Mouse (Mus musculus): ENCODE results near the gene Ralgapa2.

DNA sequence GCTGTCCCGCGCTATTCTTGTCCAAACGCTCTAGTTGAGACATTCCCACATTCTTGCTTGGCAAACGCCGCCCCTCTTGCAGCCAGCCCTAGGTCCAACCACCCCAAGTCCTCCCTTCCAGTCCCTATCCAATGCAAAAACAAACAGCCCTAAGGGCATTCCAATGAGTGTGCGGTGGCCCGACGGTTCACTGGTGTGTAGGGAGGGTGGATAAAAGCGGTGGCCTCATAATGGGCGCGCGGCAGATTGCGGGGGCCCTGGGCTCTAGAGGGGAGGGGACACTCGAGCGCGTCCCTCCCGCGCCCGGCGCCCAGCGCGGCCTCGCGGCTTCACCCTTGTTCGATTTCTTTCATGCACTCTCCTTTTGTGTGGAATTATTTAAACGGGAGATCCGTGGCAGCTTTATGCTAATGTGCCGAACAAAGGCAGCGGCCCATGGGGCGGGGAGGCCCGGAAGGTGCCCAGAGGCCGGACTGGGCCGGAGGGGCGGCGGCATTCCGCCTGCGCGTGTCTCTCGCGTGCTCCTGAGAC lies 293.9 kb downstream of the Ralgapa2 start:
- TF ChIP-seq TBP (IDR thresholded peaks at IDR 0.05; ENCODE audit: low read depth, low read length) (no peak), EP300 (IDR thresholded peaks at IDR 0.05; ENCODE audit: low read depth in 1 of 2, low read length in 2 of 2) (no peak)
